Mouse (Mus musculus): Measurements from ENCODE around the gene Bckdhb. TPM values are rescaled to one million over a fixed set of nuclear protein-coding genes. Genes with fewer than 3 reads are reported as not detected.

Gene Bckdhb
- total RNA-seq (2012; rRNA removed), result 30.7 and 32.9 TPM in 2 replicates

DNA sequence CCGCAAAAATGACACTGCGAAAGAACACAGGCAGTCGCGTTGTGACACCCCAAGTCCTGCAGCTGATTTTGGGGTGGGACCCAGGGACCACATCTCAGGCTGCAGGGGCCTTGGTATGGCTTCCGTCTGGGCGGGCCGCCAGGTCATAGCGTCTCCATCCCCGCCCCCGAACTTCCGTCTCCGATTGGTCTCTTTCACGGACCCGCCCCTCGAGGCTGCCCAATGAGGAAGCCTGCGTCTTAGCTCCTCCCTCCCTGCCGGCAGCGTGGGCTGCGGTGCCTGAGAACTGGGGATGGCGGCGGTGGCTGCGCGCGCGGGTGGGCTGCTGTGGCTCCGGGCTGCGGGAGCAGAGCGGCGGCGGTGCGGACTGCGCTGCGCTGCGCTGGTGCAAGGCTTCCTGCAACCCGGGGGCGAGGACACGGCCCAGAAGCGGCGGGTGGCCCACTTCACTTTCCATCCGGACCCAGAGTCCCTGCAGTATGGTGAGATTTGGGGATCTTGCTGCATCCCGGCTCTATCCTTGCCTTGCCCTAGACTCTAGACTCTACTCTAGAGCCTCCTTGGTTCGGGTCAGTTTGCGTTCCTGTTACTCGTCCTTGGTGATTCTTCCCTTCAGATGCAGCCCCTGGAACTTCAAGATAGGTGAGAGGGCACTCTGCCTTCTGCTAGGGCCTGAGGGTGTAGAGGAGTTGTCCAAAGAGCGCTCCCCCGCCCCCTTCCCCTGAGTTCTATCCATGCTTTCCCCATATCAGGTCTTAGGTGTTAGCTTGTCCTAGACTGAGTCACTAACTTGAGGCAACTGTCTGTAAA, at the start of gene Bckdhb:
TSS of gene Bckdhb (plus strand) at position 268 of the 810 bp plus-strand sequence.
- no peaks in the 10 kb centered on the region for H3K36me3 ChIP-seq (ENCODE audit: control insufficient read depth, insufficient read depth, low read length, poor library complexity, severe bottlenecking)
- no peaks in the 10 kb centered on the region for H3K9me3 ChIP-seq (ENCODE audit: control insufficient read depth, insufficient read depth, low read depth, low read length)
- no peak for TF ChIP-seq CHD2 (IDR thresholded peaks at IDR 0.05; ENCODE audit: low read depth, low read length)
- TF ChIP-seq ZC3H11A (IDR thresholded peaks at IDR 0.05; ENCODE audit: borderline replicate concordance, low read depth, low read length), result no peak
- TF ChIP-seq ZNF384 (IDR thresholded peaks at IDR 0.05; ENCODE audit: low read depth, low read length), result no peak
- TF ChIP-seq MAFK (IDR thresholded peaks at IDR 0.05; ENCODE audit: insufficient read depth, low read depth, low read length), result no peak
- TF ChIP-seq HCFC1 (IDR thresholded peaks at IDR 0.05; ENCODE audit: borderline replicate concordance, insufficient read depth, low read length), result 0 out of 2 replicates have a peak, but pooled peaks have one; percentile 45
- H3K27ac ChIP-seq (ENCODE audit: insufficient read depth, low read depth, low read length, poor library complexity, severe bottlenecking), result no peak within 1 kb of the TSS
- H3K9ac ChIP-seq (ENCODE audit: insufficient read depth, low read depth, low read length, poor library complexity, severe bottlenecking), result peak within 1 kb of the TSS; percentile 90
- DNase-seq (ENCODE audit: low read depth, low spot score), result peak; percentile 91
- peak within 1 kb of the TSS; percentile 97 to 99 for H3K4me3 ChIP-seq (ENCODE audit: insufficient read depth in 1 of 2, low read depth in 1 of 2, low read length in 2 of 2, poor library complexity in 1 of 2, severe bottlenecking in 1 of 2)
- in situ Hi-C loops (cut with MboI; ENCODE audit: low sequenced_read_pairs in 2 of 2, unreplicated experiment in 2 of 2), result no loop called here
- H3K4me1 ChIP-seq (ENCODE audit: control insufficient read depth in 2 of 2, insufficient read depth in 2 of 2, low read length in 2 of 2, poor library complexity in 1 of 2), result peaks cover 0 to 3% of the 10 kb centered on the region in 2 experiments; a peak in 1 of 4 replicates

DNA sequence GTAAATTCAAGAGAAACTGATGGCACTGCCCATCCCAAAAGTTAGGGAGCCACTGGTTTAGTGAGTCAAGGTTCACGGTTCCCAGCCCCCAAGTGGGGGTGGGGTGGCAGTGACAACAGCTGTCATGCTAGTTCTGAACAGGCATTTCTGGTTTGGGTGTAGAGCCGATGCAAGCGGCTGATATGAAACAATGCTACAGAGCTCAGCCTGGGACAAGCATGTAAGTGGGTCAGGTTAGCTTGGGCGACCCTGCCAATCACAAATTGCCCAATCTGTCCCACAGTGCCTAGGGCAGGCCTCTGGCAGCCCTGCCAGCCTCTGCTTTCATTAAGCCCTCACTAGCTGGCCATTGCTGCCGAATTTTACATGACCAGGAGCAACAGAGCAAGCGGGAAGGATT, 42.8 kb upstream of the Bckdhb start:
- Histone ChIP-seq H3K36me3 (ENCODE audit: control insufficient read depth, insufficient read depth, low read length, poor library complexity, severe bottlenecking) (peaks cover 6% of the 10 kb centered on the region; the same call in 1 of the 2 replicates), H3K9ac (ENCODE audit: insufficient read depth, low read depth, low read length, poor library complexity, severe bottlenecking) (no peak overlapping the region), H3K4me1 (ENCODE audit: control insufficient read depth in 2 of 2, insufficient read depth in 2 of 2, low read length in 2 of 2, poor library complexity in 1 of 2) (peaks cover 0 to 10% of the 10 kb centered on the region in 2 experiments; a peak in 1 of 4 replicates), H3K9me3 (ENCODE audit: control insufficient read depth, insufficient read depth, low read depth, low read length) (no peaks in the 10 kb centered on the region), H3K4me3 (ENCODE audit: insufficient read depth in 1 of 2, low read depth in 1 of 2, low read length in 2 of 2, poor library complexity in 1 of 2, severe bottlenecking in 1 of 2) (no peak overlapping the region), H3K27ac (ENCODE audit: insufficient read depth, low read depth, low read length, poor library complexity, severe bottlenecking) (no peak overlapping the region)
- TF ChIP-seq ZNF384 (IDR thresholded peaks at IDR 0.05; ENCODE audit: low read depth, low read length) (no peak), MAFK (IDR thresholded peaks at IDR 0.05; ENCODE audit: insufficient read depth, low read depth, low read length) (no peak), CHD2 (IDR thresholded peaks at IDR 0.05; ENCODE audit: low read depth, low read length) (no peak), HCFC1 (IDR thresholded peaks at IDR 0.05; ENCODE audit: borderline replicate concordance, insufficient read depth, low read length) (no peak), ZC3H11A (IDR thresholded peaks at IDR 0.05; ENCODE audit: borderline replicate concordance, low read depth, low read length) (no peak)
- DNase-seq (ENCODE audit: low read depth, low spot score), result no peak
- in situ Hi-C loops (cut with MboI; ENCODE audit: low sequenced_read_pairs in 2 of 2, unreplicated experiment in 2 of 2), result no loop called here

DNA sequence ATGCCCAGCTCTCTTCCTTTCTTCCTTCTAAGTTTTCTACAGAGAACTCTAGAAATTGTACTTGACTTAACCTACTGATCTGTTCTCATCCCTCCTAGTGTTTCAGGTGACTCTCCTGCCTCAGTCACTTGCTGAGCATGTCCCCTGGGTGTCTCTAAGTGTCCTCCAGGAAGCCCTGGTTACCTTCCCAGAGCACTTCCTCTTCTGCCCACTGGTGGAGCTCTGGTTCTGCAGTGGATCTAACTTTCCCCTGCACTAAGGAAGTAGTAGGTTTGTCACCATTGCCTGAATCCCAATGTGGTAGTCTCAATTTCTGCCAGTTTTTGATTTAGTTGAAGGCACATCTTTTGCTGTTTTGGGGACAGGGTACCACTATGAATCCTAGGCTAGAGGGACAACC, 38.8 kb upstream of the Bckdhb start:
- DNase-seq (ENCODE audit: low read depth, low spot score), result no peak
- Histone ChIP-seq H3K36me3 (ENCODE audit: control insufficient read depth, insufficient read depth, low read length, poor library complexity, severe bottlenecking) (peaks cover 6% of the 10 kb centered on the region; the same call in 1 of the 2 replicates), H3K4me1 (ENCODE audit: control insufficient read depth in 2 of 2, insufficient read depth in 2 of 2, low read length in 2 of 2, poor library complexity in 1 of 2) (peaks cover 0 to 10% of the 10 kb centered on the region in 2 experiments; a peak in 1 of 4 replicates), H3K27ac (ENCODE audit: insufficient read depth, low read depth, low read length, poor library complexity, severe bottlenecking) (no peak overlapping the region), H3K9me3 (ENCODE audit: control insufficient read depth, insufficient read depth, low read depth, low read length) (no peaks in the 10 kb centered on the region), H3K4me3 (ENCODE audit: insufficient read depth in 1 of 2, low read depth in 1 of 2, low read length in 2 of 2, poor library complexity in 1 of 2, severe bottlenecking in 1 of 2) (no peak overlapping the region), H3K9ac (ENCODE audit: insufficient read depth, low read depth, low read length, poor library complexity, severe bottlenecking) (no peak overlapping the region)
- in situ Hi-C loops (cut with MboI; ENCODE audit: low sequenced_read_pairs in 2 of 2, unreplicated experiment in 2 of 2), result no loop called here
- TF ChIP-seq ZC3H11A (IDR thresholded peaks at IDR 0.05; ENCODE audit: borderline replicate concordance, low read depth, low read length) (no peak), MAFK (IDR thresholded peaks at IDR 0.05; ENCODE audit: insufficient read depth, low read depth, low read length) (no peak), CHD2 (IDR thresholded peaks at IDR 0.05; ENCODE audit: low read depth, low read length) (no peak), HCFC1 (IDR thresholded peaks at IDR 0.05; ENCODE audit: borderline replicate concordance, insufficient read depth, low read length) (no peak), ZNF384 (IDR thresholded peaks at IDR 0.05; ENCODE audit: low read depth, low read length) (no peak)

GRCm38 (mm10) chr9:83888214-83888613, 36.7 kb upstream of the Bckdhb start:
- Histone ChIP-seq H3K36me3 (ENCODE audit: control insufficient read depth, insufficient read depth, low read length, poor library complexity, severe bottlenecking) (no peaks in the 10 kb centered on the region), H3K4me1 (ENCODE audit: control insufficient read depth in 2 of 2, insufficient read depth in 2 of 2, low read length in 2 of 2, poor library complexity in 1 of 2) (no peaks in the 10 kb centered on the region), H3K27ac (ENCODE audit: insufficient read depth, low read depth, low read length, poor library complexity, severe bottlenecking) (no peak overlapping the region), H3K9ac (ENCODE audit: insufficient read depth, low read depth, low read length, poor library complexity, severe bottlenecking) (no peak overlapping the region), H3K4me3 (ENCODE audit: insufficient read depth in 1 of 2, low read depth in 1 of 2, low read length in 2 of 2, poor library complexity in 1 of 2, severe bottlenecking in 1 of 2) (no peak overlapping the region), H3K9me3 (ENCODE audit: control insufficient read depth, insufficient read depth, low read depth, low read length) (no peaks in the 10 kb centered on the region)
- DNase-seq (ENCODE audit: low read depth, low spot score), result no peak
- in situ Hi-C loops (cut with MboI; ENCODE audit: low sequenced_read_pairs in 2 of 2, unreplicated experiment in 2 of 2), result no loop called here
- no peak for TF ChIP-seq ZNF384 (IDR thresholded peaks at IDR 0.05; ENCODE audit: low read depth, low read length)
- TF ChIP-seq ZC3H11A (IDR thresholded peaks at IDR 0.05; ENCODE audit: borderline replicate concordance, low read depth, low read length), result no peak
- no peak for TF ChIP-seq MAFK (IDR thresholded peaks at IDR 0.05; ENCODE audit: insufficient read depth, low read depth, low read length)
- TF ChIP-seq HCFC1 (IDR thresholded peaks at IDR 0.05; ENCODE audit: borderline replicate concordance, insufficient read depth, low read length), result no peak
- TF ChIP-seq CHD2 (IDR thresholded peaks at IDR 0.05; ENCODE audit: low read depth, low read length), result no peak

All from ES-E14 (cell line).